Mouse (Mus musculus) cerebellum, postnatal 4 days (tissue): ENCODE results near the gene Wbp4.
"Not testable (repeated sequence)": the region's sequence is repeated elsewhere in the genome, so short reads cannot be mapped to it uniquely, and the experiment has no call there.

Experiments
- DNase-seq, 2 experiments: peaks; one replicate each; pipeline ENCODE4 v3.0.0; 2022; ENCODE audit warnings: low spot score in 2 of 2, mixed read lengths in 1 of 2

The Wbp4 gene

DNA sequence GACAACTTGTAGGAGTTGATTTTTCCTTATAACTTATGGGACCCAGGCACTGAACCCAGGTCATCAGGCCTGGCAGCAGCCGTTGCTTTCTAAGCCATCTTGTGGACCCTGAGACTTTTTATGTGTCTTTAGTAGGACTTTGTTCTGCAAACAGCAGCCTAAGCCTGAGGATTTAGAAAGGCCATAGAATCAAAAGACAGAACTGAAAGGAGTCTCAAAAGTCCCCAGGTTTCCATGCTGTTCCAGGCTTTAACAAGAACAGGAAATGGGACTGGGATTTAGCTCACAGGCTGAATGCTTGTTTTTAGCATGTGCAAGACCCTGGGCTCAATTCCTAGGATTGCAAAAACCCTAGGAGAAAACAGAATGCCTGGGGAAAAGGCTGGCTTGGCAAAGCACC is 26.5 kb upstream of the Wbp4 start:
- no peak for DNase-seq

DNA sequence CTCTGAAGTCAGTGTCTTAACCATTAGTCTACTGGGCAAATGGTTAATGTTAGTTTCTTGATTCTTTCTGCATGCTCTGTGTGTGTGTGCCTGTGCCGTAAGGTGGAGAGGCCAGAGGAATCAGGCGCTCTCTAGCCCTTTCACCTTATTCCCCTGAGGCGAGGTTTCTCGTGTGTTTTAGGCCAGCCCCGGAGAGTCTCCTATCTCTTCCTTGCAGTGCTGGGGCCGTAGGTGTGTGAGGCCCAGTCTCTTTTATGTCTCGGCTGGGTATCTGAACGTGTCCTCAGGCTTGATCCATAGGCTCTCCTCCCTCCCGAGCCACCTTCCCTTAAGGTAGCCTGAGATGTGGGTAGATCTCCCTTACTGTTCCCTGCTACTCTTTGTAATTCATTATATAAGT is 24.9 kb upstream of the Wbp4 start:
- DNase-seq, result no peak

DNA sequence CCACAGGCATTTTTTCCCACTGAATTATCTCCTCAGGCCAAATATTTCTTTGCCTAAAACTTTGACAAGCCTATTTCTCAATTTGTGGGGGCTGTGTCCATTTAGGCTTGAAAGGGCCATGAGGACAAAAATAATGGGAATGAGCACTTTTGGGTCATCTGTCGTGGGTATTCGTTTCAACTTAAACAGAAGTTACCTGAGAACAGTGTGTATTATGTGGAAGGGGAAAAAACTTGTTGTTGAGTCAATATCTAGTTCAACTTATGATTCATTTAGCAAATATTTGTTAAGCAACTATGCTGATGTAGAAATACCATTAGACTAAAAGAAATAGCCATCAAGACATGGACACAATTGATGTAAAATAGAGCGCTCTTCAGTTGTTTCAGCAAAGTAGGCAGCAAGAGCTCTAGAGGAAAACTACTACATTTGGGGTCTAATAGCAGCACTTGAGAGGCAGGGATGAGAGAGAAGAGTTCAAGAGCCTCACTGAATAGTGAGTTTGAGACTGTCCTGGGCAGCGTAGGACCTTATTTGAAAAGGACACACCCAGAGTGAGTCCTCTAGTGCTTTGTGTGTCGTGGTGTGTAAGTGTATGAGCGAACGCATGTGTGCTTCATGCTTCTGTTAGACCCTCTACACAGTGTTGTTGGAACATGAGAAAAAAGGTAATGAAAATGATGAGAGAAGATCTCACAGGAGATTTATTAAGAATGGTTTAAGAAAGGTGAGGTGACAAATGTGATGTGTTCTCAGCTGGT is 23.1 kb upstream of the Wbp4 start:
- no peak for DNase-seq

DNA sequence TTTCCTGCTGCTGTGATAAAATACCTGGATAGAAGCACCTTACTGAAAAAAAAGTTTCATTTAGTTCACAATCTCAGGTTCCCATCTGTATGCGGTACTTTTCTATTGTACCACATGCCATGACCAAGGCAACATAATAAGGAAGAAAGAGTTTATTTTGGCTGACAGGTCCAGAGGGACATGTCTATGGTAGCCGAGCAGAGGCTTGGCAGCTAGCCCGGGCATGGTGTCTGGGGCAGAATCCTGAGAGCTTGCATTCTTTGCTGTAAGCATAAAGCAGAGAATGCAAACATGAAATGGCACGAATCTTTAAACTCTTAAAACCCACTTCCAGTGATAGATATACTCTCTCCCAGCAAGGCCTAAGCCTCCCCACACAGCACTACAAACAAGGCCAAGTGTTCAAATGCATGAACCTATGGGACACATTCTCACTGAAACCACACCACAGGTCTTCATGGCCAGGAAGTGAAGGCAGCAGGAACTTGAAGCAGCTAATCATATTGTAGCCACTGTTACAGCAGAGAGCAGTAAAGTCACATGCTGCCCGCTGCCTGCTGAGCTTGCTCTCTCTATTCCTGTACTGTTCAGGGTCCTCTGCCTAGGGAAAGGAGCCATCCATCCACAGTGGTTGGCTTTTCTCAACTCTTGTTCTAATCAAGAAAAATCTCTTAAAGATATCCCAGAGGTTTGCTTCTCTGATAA is 22.2 kb upstream of the Wbp4 start:
- no peak for DNase-seq

DNA sequence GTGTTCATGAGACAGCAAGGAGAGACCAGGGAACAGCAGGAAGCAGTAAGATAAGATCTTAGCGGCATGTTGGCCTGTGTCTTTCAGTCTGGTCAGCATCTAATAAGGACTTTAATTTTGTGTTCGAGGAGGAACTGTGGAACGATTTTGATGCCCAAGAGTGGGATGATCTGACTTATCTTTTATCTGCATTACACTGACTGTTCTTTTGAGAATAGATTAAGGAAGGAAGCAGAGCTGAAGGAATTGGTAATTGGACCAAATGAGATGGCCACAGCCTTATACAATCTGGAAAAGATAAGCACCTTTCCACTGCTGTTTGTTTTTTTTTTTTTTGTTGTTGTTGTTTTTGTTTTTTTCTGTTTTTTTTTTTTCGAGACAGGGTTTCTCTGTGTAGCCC is 19.4 kb upstream of the Wbp4 start:
- DNase-seq, result no peak

DNA sequence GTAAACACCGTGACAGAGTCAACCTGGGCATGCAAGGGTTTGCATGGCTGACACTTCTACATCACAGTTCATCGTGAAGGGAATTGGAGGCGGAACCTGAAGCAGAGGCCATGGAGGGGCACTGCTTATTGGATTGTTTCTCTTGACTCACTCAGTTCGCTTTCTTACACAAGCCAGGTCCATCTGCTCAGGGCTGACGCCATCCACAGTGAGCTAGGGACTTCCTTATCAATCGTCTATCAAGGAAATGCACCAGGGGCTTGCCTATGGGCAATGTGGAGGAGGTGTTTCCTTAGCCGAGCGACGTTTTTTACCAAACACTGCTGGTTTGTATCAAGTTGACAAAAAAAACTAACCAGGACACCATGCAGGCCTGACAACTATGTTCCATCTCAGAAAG is 18.0 kb upstream of the Wbp4 start:
- DNase-seq, result no peak

DNA sequence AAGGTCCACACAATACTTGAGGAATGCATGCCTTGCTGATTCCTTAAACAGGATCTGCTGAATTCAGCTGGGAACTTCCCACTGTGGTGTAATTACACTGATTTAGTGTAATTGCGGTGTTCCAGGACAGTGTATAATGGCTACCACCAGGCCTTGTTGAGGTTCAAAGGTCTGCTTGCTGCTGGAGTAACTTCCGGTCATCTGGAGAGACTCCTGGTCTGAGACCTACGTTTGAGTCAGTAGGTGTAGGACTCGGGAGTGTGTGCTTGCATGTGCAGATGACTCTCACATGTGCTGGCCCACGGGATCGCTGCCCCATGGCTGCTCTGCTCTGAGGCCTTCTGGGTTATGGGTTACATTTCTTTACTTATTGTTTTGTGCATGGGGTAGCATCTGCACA is 13.0 kb upstream of the Wbp4 start:
- no peak for DNase-seq

DNA sequence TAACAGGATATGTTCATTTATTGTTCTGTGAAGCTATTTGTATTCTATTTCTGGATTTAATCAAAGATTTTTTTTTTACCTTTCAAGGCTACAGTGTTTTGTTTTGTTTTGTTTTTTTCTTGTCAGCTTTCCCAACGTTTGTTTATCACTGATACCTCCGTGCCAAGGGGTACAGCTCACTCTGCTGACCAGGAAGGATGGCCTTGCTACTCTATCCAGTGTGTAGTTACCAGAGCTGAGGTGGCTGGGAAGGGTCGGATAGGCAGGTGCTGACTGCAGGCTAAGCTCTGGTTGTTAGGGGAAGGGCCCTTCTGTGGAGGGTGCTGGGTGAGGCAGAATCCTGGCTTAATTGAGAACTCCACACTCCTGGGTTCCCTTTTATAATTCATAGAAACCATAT is 8.9 kb upstream of the Wbp4 start:
- no peak for DNase-seq

DNA sequence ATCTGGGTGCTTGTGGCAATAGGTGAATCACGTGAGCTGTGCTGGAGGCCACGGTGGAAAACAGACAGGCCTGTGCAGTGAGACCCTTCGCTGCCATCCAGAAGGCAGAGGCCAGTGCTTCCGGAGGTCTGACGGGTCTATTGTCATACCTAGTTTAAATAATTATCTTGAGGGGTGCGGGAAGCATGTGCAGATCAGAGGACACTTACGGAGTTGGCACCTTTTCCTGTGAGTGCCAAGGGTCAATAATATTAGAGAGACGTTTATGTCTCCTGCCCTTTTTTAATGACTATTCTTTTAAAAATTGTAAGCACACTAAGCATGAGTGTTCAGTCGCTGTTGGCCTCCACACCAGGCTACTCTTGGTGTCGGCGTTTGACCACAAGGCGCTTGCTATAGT is 7.8 kb upstream of the Wbp4 start:
- DNase-seq, result no peak

DNA sequence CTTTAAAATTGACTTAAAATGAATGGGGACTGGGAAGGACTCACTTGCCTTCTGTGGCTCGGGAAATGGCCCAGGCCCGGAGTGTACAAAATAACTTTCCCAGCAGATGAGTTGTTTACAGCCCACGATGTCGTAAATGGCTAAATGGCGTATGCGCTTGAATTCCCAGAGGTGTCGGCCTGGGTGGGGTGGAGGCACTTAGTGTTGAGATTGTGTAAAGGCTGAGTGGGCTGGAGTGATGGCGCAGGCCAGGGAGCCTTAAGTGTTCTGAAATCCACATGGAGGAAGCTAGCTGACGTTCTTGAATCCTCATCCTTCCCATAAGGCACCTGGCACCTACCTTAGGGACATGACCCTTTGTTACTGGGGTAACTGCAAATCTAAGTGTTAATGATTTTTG is 7.2 kb upstream of the Wbp4 start:
- DNase-seq, result no peak

DNA sequence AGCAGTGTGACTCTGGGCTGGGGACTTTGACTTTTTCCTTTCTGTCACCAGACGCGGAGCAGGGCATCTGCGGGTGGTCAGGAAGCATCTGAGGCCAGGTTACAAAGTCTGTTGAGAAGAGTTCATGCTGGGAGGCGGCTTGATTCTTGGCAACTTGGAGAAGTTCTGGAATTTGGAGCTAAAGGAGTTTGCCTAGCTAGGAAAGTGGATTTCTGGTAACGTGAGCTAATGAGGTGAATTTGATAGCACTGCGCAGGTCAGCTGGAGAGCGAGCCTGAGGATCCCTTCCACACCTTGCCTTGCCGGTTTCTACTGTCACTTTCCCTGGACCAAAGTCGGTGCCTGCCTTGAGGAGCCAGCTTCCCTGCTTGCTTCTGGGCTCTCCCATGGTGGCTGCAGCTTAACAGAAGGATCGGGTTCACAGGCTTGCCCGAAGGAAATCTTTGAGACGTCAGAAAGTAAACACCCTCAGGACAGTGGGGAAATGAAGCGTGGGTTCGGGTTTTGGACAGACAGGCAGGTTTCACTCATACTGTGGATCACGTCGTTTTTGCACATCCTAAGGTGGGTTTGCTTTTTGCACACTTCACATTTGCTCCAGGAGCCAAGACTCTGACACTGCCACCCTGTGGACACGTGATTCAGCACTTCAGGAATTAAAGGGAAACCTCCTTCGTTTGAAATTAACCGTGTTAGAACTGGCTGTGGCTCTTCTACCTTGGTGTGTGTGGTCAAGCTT is 5.8 kb upstream of the Wbp4 start:
- DNase-seq, result no peak

DNA sequence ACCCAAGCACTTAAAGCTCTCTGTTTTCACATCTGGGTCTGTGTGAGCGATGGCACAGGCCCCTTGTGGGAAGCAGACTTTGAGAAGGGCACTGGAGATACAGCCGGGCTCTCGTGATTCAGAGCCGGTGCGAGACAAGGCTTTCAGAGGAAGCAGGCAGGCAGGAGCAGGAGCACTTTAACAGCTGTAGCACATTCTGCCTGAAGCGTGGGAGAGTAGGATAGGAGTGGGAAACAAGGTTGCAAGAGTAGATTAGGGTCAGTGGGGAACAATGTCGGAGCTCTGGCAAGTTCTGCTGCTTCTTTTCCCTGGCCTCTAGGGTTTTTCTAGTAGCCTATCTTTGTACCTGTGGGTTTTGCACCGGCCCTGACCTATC is 5.3 kb upstream of the Wbp4 start:
- no peak for DNase-seq

DNA sequence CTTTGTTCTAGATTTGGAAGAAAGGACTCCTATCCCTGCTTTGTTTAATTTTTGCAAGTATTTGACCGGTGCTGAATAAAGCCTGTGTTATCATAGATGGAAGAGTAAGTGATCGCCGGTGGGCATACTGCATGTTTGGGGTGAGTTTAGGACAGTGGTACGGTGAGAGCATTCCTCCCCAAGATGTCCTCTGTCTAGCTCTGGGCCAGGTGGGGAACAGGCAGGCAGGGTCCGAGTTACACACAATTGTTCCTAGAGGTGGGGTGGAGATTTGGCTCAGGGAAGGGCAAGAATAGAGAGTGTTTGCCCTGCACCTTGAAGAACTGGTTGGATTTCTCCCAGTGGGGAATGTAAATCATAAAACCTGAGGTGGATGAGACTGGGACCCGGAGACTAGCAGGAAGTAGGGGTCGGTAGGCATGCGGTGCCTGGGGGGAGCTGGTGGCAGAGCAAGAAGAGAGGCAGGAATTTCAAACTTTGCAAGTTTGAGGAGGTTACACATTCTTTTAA is 2.3 kb upstream of the Wbp4 start:
- no peak for DNase-seq

DNA sequence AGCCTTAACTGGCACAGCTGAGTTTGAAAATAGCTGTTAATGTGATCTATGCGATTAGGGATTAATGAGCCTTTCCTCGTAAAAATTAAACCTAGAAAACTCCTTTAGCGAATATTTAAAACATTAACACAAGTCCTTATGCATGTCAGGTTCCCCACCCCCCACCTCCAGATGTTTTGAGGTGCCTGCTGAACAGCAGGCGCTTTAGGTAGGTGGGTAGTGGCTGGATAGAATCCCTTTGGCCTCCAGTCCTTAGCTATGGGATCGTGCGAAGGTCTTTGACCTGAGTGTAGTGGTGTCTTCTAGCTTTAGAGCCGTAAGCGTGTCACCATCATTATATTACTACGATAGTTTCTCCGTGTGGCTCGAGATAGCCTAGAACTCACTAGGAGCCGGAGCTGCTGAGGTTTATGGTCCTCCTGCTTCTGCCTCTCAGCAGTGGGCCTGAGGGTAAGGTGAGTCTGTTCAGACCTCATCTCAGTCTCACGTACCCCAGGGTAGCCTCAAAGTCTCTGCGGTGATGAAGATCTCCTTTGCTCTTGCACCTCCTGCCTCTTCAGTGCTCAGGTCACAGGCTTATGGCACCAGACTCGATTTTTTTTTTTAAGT is 1.5 kb upstream of the Wbp4 start:
- DNase-seq, result no peak

DNA sequence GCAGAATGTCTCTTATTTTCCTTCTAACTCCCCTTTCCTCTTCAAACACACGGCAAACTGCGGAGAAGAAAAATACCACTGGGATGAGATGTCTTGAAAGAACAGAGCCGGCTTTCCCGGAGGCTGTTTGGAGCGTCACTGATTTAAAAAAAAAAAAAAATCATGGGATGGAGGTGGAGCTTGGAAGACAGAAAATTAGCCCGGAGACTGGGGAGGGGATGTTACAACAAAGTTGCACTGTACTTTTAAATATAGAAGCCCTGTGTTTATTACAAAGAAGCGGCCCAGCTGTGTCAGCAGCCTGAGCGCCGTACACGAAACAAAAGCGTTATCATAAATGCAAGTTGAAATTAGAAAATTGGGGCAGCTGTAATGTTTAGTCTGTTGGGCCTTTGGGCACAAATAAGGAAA is 936 bp upstream of the Wbp4 start:
- DNase-seq, result no peak

DNA sequence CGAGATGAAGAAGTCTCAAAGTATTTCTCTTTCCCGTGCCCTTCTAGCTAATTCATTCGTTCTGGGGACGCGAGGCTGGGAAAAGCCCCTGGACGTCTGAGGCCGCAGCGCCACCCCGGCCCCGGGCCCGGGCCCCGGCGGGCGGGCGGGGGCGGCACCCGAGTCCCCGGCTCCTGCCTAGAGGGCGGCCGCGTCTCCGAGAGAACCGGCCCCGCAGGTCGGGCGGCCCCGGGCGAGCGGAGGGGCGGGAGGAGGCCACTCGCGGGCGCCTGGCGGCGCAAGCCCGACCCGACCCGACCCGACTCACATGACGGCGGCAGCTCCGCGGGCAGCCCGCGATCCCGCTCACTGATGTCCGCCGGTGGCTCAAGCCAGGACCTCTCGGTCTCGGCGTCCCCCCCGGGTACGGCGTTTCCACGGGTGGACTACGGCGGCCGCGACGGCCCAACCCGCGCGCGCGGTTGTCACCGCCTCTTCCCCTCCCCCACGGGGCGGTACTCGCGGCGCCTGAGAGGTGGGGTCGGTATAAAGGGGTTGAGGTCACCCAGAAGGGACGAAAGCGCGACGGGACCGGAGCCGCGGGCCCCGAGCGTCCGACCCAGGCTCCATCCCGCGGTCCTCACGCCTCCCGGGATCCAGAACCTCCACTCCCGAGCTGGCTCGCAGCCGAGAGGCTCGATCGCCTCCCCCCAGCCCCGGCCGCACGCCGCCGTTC is 539 bp downstream of the Wbp4 start, which contains the start of gene Elf1:
Gene Elf1, plus strand, starts transcription at position 571 of the 715 bp plus-strand sequence.
- DNase-seq, result peak; percentile 93 to 97

DNA sequence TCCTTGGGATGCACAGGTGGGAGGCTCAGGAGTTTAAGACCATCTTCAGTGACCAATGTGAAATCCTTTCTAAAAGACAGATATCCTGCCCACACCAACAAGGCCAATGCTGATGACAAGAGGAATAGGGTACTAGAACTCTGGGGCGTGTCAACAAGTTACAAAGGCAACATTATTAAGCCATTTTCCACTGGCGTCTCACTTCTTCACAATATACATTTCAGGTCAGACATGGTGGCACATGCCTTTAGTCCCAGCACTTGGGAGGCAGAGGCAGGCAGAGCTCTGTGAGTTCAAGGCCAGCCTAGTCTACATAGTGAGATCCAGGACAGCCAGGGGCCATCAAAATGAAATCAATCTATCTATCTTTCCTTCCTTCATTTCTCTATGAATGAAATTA is 7.9 kb downstream of the Wbp4 start:
- no peak for DNase-seq

DNA sequence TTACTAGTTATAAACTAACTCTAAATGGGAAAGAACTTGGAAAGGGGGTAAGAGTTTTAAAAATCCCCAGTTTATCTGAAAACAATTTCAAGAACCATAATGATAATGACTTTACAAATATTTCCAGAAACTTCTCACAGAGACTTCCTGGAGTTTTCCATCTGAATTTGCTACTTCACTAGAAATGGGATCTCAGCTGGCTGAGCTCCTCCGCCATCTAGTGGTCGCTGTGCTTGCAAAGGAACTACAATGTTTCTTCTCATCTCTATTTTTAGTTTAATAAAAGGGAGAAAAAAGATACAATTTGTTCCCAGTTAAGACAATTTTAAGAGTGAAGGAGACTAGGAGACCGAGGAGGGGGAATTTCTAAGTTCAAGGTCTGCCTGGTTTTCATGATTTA is 13.7 kb downstream of the Wbp4 start:
- DNase-seq, result peak in 1 of 2 experiments; percentile 53

DNA sequence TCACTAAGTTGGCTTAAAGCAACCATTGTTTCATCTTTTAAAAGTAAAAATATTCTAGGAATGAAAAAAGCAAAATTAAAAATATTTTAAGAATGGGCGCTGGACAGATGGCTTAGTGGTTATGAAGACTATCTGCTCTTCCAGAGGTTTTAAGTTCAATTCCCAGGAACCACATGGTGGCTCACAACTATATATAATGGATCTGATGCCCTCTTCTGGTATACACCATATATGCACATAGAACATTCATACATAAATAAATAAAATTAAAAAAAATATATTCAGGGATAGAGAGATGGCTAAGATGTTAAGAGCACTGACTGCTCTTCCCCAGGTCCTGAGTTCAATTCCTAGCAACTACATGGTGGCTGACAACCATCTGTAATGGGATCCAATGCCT is 15.7 kb downstream of the Wbp4 start:
- DNase-seq, result no peak

DNA sequence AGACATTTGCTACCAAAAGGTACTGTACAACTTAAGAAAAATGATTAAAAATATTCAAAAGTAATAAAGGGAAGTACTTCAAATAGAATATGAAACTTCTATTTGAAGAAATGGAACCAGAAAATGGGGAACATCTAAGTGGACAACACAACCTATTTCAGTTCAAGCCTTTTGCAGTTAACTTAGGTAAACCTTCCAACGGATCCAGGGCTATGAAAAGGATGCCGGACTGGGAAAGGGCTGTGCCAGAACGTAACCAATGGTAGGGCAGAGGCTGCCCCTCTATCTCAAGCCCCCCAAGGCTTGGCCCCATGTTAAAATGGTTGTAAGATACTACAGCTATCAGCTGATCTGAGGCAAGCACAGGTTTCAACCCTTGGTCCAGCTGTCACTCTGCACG is 20.3 kb downstream of the Wbp4 start:
- DNase-seq, result no peak

DNA sequence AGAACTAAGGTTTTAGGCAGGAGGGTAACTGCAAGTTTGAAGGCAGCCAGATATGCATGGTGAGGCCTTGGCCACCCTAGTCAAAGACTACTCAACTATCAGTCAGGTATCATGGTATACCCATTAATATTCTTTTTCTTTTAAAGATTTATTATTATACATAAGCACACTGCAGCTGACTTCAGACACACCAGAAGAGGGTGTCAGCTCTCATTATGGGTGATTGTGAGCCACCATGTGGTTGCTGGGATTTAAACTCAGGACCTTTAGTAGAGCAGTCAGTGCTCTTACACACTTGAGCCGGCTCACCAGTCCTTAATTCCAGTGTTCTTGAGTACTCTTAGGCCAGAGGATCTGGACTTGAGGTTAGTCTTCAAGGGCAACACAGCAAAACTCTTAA is 20.9 kb downstream of the Wbp4 start:
- DNase-seq, result no peak

DNA sequence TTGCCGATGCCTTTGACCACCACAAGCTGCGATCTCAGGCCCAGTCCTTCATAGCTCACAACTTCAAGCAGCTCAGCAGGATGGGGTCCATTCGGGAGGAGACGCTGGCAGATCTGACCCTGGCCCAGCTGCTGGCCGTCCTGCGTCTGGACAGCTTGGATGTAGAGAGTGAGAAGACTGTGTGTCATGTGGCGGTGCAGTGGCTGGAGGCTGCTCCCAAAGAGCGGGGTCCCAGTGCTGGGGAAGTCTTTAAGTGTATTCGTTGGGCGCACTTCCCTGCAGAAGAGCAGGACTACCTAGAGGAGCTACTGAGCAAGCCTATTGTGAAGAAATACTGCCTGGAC is 28.8 kb downstream of the Wbp4 start:
- DNase-seq, result not testable (repeated sequence)
